Mouse (Mus musculus) spleen, postnatal 36 days (tissue): ENCODE results near the gene Vwf.
A peak's percentile ranks its signal among the peaks of the same experiment; 100 is the strongest.

Source experiments
- DNase-seq, 2 experiments: peaks; one replicate each; pipeline ENCODE4 v3.0.0; 2022; ENCODE audit warnings: low spot score in 2 of 2, mixed read lengths in 1 of 2

The Vwf gene

DNA sequence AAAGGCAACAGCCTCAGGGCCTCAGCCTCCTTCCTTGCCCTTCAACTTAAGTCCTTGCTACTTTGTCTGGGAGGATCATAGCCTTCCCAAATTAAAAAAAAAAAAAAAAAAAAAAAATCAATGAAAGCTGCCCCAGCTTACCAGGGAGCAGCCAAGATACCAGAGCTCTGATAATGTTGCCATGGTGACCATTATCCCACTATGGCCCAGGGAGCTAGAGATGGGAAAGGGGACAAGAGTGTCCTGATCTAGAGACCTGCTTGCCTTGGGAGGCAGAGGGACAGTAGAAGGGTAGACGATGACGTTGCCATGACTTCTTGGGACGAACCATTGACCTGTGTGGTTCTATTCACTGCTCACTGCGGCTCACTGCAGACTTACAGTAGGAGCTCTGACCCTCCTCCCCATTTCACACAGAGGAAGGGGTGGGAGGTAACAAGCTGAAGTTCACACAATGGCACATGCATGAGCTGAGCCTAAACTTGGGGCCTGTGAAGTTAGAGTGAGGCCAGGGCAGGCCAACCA is 39.5 kb downstream of the Vwf start:
- DNase-seq = no peak

- DNase-seq = no peak
Measured at GRCm38 (mm10) chr6:125588241-125588640, 41.7 kb downstream of the Vwf start.

DNA sequence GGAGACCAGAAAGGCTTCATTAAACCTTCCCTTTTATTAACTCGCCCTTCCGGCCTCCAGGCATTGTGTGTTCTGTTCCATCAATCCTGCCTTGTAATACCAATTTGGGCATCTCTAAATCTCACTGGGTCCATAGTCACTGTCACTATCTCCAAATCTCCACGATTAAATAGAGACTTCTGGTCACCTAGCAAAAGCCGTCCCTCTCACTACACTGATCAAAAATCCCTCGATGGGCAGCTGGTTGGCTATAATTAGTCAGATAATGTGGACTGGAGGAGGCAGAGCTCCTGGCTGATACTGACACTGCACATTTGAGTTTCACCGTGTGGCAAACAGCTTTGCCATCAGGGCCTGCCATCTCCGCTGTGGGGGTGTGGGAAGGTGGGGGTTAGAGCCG is 42.5 kb downstream of the Vwf start:
- DNase-seq = no peak

- no peak for DNase-seq
Measured at GRCm38 (mm10) chr6:125590056-125590455, 43.5 kb downstream of the Vwf start.

DNA sequence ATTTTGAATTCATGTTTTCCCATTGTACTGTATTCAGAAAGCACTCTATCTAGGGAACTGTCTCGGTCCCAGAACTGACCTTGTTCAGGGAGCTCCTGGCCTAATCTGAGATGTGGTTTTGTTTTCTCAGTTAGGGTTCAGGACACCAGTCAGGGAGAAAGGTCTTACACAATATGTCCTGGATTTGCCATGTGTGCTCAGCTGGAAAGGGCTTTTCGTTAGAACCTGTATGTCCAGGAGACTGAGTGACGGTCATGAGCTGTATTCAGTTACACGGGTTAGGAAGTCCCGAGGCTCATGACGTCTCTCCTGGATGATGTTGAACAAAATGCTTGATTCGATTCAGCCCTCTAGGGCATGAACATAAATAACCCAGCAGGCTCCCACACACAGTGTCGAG is 43.9 kb downstream of the Vwf start:
- no peak for DNase-seq

- no peak for DNase-seq
Measured at GRCm38 (mm10) chr6:125591652-125592385, 45.2 kb downstream of the Vwf start.

DNA sequence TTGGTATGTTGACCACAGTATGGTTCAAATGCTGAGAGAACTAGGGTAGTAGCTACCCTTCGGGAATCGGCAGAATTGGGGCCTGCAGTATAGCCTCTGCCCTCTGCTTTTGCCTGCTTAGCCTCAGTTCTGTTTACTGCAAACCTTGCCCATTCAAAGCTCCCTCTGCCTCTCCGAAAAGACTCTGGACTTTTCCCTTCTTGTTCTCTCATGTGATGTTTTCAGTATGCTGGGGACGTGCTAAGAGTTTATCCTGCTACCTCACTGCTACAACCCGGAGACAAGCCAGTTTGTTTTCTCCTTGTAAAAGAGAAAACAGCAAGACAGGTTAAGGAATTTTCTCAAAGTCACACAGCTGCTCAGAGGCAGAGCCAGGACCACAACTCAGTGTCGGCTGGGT is 46.0 kb downstream of the Vwf start:
- DNase-seq = no peak

DNA sequence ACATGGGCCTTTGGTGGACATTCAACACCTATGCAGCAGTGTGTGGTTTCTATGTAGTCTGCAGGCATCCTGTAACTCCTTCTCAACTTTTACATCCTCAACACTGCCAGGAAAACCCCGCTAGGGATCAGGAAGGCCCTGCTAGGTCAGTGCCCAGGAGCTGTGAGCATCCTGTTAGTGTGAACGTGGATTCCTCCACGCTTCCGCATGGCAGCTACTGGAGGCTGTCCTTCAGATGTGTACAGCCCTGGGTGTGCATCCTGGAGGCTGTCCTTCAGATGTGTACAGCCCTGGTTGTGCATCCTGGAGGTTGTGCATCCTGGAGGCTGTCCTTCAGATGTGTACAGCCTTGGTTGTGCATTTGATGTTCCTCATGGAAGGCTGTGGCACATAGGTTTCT is 47.7 kb downstream of the Vwf start:
- no peak for DNase-seq

GRCm38 (mm10) chr6:125594825-125595224 is 48.3 kb downstream of the Vwf start:
- DNase-seq = peak; percentile 52 to 63

- no peak for DNase-seq
Measured at GRCm38 (mm10) chr6:125596701-125597318, 50.2 kb downstream of the Vwf start.

DNA sequence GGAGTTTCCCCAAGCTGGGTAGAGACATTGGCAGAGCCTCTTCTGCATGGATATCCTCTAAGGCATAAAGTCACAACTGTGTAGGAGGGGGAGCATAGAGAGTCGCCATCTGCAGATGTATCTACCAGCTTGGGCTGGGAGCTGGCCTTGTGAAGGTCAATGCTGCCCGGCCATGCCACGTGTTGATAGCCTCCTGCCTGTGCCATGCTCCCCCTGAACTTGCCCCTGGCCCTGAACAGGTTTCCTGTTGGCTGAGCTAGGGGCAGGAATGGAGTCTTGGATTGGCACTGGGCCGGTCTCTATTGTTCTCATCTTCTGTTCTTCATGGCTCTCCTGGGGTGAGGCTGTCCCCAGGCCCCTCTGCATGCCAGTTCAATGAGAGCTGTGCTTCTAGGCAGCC is 51.1 kb downstream of the Vwf start:
- no peak for DNase-seq

GRCm38 (mm10) chr6:125600036-125600558 is 53.5 kb downstream of the Vwf start:
- peak; percentile 42 to 49 for DNase-seq

DNA sequence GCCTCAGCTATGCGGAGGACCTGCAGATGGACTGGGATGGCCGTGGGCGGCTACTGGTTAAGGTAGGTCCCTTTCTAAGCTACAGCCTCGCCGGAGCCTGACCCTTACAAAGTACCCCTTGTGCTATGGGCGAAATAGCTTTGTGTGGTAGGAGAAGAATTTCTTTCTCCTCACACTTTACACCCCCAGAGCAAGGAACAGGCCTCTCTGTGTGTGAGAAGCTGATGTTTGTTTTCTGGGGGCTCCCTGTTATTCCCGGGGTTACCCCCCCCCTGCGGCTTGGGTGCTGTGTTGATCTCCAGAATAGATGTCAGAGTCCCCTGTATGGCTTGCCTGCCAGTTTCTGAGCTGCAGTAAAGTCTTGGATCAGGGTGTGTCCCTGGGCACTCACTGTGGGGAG is 54.1 kb downstream of the Vwf start:
- DNase-seq = no peak

- no peak for DNase-seq
Measured at GRCm38 (mm10) chr6:125601190-125601589, 54.6 kb downstream of the Vwf start.

GRCm38 (mm10) chr6:125601748-125602147 is 55.2 kb downstream of the Vwf start:
- DNase-seq = no peak

DNA sequence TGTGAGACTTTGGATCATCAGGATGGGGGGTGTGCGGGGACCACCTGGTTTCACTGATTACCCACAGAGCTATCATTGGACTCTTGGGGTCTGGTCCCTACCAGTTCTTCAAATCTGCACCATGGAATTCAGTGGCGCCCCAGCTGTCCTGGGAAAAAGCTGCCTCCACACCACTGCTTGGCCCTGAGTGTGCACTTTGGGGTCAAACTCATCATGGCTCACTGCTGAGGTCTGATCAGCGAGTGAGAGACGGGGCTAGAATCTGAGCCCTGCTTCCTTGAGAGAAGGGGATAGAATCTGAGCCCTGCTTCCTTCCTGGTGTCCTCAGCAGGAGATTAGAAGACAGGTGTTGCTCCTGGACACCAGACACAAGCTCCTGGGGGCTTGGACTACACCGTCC is 55.8 kb downstream of the Vwf start:
- DNase-seq = no peak

- DNase-seq = peak; percentile 50 to 61
Measured at GRCm38 (mm10) chr6:125603234-125603633, 56.7 kb downstream of the Vwf start.

- DNase-seq = no peak
Measured at GRCm38 (mm10) chr6:125603678-125604462, 57.3 kb downstream of the Vwf start.

DNA sequence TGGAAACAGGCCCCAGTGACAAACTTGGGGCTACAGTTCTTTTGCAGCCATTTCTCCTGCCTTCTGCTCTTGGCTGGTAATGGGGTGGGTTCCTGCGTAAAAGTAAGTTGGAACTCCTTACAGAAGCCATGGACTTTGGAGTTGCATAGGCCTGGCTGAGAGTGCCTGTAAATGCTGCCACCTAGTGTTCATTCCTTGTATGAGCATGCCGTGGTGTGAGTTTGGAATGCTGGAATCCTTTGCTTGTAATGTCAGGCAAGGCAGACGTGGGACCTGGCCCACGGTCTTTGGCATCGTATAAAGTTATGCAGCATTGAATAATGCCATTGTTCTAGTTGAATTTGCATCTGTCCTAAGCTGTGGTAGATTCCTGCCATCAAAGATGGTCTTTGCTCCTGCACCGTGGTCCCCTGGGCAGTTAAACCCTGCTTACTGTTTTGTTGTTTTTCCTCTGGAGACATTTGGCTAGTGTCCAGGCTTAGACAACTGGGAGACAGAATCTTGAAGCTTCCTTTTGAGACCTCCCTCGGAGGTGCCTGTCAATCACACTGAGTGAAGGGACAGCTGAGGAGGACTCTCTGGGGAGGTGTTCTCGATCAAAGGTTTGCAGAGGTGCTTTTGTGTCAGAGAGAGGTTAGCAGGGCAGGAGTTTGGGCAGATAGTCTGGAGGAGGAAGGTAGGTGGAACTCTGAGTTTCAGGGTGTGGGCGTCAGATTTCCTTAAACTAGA is 58.1 kb downstream of the Vwf start:
- peak; percentile 28 to 31 for DNase-seq

- no peak for DNase-seq
Measured at GRCm38 (mm10) chr6:125609025-125609424, 62.5 kb downstream of the Vwf start.

DNA sequence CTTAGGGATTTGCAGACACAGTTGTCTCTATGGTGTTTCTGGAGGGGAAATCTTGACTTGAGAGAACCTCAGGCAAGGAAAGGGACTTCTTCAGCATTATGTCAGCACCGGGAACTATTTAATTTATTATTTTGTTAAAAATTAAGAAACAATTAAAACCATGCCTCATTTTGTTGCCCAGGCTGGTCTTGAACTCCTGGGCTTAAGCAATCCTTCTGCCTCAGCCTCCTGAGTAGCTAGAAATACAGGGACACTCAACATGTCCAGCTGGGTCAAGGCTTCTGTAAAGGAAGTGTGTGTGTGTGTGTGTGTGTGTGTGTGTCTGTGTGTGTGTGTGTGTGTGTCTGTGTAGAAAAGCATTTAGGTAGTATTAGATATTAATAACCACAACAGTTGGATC is 71.3 kb downstream of the Vwf start:
- no peak for DNase-seq

GRCm38 (mm10) chr6:125620764-125621163 is 74.2 kb downstream of the Vwf start:
- DNase-seq = no peak
